Mouse (Mus musculus): ENCODE results near the gene Iars2.

Gene Iars2

DNA sequence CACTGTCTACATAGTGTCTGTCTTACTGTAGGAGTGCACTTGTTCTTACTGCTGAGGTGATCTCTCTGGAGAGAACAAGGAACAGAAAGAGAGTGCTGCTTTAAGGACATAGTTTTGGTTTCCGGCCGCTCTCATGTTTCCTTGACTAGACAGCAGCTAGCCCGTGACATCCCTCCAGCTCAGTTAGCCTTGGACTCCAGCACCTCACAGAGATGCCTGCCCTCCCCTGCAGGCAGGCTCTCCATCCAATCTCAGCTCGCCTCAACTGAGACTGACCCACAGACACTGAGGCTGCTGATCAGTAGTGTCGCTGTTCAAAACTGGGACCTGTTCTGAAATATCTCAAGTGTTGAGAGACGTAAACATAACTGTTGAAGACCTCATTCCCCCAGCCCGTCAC is 53.2 kb downstream of the Iars2 start:
- no peak for DNase-seq

DNA sequence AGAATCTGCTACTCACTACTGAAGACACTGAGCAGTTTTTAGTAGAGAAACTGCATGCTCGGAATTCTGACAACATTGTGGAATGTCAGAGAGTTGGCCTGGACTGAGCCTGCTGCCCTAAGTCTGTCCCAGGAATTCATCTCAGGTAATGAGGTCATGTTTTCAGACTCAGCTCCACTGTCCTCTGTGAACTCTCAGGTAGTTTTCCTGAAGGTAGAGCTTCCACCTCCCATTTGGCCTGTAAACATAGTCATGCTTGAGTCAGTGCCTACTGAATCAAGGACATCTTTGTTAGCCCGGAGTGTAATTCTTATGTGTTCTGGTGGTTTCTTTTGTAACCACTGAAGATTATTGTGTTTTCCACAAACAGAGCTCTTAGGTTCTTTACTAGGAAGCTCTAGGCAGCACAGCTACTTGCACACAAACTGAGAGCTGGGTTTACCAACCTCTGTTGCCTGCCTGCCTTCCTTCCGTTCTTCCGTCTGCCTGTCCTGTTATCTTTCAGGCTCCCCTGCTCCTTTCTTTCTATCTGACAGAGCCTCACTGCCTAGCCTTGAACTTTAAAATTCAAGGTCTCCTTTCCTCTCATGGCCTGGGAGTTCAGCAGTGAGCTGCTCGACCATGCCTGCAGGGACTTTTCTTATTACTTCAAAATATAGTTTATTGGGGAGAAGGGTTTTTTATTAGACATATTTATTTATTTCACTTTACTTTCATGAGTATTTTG is 54.2 kb downstream of the Iars2 start:
- DNase-seq, result no peak

DNA sequence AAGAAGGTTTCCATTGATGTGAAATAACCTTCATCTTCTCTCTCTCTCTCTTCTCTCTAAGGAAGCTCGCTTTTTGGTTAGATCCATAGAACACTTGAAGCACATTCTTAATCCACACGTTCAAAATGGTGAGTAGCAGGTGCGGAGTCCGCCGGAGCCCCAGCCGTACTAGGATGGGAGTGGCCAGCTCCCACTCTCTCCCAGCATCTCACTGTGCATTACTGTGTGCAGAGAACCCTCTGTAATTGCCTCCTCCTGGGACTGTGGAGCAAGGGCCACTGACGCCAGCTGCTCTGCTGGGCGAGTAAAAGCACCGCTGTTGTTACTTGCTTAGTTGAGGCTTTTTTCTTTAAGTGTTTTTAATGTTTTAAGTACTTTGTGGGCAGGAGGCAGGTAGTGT is 57.8 kb downstream of the Iars2 start:
- no peak for DNase-seq

DNA sequence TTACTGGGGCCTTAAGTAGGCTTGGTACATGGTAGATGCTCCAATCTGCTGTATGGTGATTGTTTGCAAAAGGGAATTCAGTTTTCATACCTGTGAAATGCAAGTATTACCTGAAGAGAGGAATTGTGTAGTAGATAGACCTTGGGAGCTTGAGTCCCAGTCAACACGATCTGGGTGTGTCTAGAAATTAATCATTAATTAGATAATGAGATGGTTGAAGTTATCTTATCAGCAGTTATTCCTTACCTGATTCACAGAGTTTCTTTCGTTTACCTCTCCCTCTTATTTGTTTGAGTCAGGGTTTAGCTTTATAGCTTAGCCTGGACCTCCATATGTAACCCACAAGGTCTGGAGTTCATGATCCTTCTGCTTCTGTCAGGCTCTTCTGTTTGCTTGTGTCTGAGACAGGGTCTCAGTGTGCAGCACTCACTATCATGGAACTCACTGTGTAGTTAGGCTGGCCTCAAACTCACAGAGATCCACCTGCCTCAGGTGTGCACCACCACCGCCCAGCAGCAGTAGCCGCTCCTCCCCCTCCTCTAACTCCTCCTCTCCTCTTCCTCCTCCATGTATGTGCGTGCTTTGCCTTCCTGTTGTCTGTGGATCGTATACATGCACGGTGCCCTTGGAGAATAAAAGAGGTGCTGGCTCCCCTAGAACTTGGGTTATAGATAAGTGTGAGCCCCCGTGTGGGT is 58.6 kb downstream of the Iars2 start:
- no peak for DNase-seq

DNA sequence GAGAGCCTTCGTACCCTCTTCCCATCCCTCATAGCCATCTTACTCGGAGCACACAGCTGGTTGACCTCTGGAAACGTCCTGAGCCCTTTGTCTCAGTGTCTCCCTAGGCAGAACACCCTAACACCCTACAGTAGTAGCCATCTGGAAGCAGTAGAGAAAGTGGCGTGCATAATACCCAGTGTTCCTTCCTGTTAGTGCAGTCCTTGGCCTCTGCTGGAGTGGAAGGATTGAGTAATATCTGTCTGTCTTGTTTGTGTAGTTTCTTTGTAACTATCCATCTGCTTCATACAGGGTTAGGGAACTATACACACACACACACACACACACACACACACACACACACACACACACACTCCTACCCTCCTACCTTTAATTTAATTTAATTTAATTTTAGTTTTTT is 60.5 kb downstream of the Iars2 start:
- DNase-seq, result no peak

DNA sequence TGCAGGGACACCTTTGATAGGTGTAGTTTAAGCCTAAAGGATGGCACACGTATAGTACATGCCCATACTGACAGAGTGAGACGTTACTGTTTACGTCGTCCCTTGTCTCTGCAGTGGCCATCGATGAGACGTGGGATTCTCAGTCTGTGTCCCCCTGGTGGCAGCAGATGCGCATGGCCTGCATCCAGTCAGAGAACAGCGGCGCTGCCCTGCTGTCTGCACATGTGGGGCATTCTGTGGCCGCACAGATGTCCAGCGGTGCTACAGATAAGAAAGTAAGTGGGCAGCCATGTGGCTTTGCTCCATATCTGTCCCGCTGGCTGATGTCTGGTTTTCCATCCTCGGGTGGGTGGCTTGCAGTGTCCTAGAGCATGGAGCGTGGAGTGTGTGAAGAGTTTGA is 66.6 kb downstream of the Iars2 start:
- DNase-seq, result peak; percentile 74

DNA sequence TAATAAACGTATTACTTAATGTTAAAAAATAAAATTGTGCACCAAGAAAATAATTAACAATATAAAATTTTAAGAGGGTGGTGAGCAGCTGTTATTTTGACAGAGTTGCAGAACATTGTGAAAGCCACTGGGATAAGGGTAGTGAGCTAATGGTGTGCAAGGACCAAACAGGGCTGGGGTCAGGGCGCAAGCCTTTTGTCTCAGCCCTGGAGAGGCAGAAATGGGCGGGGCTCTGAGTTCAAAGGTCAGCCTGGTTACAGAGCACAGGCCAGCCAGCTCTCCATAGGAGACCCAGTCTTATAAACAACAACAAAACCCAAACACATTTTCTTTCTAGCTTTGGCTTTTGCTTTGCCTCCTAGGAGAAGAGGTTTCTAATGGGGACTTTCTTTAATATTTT is 72.4 kb downstream of the Iars2 start:
- DNase-seq, result peak; percentile 65

DNA sequence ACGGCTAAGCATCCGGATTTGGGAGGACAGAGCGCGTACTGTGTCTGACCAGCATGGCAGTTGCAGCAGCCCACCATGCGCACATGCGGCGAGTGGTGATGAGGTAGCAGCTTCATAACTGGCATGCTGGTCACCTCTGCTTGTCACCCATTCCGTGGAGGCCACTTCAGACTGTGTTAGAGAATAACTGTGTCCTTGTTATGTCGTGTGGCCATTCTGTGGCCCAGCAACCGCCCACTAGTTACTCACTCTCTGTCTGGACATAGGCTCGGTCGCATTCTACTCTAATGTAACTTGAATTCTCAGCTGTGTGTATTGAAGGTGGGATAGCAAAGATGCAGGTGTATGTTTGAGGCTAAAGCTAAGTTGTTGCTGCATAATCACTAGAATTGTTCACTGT is 73.9 kb downstream of the Iars2 start:
- no peak for DNase-seq

DNA sequence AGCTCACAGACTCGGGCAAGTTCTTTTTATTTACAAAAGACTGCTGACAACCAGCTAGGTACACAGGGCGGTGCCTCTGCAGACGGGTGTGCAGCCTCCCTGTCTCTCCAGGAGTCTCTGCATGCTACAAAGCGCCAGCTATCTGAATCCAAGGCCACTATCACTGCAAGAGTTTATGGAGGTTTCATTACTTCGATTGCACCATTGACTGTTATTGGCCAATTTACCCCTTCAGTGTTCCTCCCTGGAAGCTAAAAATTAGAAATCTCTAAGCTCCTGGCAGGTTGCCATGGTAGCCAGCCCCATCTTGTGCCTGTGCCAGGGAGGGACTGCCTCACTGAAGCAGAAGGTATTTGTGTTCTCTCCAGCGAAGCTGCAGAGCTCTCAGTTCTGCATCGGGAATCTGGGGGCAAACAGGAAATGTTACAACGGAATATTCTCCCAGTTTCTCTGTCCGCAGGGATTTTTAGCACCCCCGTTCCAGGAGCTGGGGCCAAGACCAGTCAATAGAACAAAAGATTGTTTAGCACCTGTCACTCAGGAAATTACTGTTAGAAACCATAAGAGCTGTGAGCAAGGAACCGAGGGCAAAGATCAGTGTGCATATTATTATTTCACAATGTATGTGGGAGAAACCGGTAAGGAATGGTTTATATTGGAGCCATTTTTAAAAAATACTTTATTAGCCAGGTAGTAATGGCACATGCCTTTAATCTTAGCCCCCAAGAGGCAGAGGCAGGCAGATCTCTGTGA is 75.9 kb downstream of the Iars2 start:
- peak; percentile 38 for DNase-seq

DNA sequence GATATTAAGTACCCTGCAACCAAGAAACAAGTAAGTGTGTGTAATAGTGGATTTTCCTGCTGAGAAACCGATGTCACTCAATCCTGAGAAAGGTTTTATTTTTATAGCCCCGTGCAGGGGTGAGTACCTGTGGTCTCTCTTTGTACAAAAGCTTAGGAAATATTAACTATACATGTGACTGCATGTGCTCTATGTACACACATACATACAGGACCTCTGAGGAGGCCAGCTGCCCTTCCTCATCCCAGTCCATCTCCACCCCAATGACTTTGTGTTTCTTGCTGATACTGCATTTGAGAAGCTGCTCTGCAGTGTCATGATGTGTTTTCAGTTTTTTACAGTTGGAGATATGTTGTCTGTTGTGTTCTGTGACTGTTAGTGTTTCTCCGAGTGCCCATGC is 76.8 kb downstream of the Iars2 start:
- DNase-seq, result no peak

DNA sequence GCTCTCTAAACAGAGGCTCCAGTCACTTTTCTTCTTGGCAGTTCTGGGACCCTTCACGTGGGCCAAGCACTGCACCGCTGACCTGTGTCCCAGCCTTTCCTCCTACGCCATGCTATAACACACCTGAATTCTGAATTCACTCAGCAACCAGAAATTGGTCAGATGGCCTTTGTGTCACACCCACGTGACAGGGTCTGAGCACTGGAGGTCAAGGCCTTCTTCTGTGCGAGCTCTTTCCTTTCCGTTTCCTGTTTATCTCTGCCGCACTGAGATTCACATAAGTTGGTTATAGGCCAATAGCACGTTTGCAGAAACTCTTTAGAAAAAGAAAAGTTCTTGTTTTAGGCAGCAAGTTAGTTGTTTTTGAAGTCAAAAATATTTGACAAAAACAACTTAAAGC is 80.5 kb downstream of the Iars2 start:
- DNase-seq, result peak; percentile 41

DNA sequence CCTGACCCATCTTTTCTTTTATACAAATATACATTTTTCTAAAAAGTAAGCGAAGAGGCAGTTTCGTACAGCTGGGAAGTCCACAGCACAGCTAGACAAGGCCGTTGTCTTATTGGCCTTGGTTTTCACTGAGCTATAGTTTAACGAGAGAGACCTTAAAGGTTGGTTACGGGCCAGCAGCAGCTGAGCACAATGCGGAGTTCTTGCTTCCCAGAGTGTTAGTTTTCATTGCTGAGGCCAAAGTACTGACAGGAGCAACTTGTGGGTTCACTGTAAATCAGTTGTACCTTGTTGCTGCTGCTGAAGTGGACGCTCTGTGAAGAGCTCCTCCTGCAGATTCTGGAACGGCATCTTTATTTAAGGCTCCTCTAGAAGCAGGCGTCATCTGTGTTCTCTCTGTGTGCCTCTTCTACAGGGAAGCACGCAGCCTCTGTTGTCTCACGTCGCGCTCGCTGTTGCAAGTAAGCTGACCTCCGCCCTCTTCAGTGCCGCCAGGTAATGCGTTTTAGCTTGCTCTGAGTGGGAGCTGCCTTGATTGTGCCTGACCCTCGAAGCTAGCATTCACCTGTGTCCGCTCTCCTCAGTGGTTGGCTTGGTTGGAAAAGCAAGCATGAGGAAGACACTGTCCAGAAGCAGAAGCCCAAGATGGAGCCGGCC is 81.6 kb downstream of the Iars2 start:
- DNase-seq, result no peak

DNA sequence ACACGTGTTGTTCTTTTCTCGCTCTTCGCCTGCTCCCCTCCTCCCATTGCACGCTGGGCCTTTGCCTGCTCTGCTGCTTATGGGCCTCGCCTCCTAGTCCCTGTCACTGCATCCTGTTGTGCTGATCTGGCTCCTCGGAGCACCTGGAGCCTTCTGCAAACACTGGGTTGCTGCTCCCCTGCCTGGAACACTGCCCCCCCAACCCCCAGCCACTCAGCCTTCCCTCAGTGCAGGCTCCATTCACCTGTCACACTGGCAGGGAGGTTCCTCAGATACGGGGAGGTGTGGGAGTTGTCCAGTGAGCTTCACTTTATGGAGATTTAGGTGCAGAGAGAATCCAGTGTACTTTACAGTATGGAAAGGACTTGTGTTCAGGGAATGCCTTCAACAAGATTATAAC is 83.7 kb downstream of the Iars2 start:
- DNase-seq, result no peak

DNA sequence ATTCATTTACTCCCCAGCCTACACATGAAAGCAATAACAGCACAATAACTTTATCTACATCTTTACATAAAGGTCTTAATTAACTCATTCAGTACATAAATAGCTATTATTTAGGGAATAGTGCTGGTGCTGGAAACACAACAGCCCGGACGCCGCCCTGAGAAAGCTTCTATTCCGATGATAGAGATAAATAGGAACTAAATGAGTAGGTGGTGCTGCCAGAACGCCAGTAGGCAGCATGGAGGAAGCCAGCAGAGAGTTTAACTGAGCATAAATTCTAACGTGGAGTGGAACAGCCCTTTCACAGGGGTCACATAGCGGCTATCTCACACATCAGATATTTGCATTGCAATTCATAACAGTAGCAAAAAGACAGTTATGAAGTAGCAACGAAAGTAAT is 86.2 kb downstream of the Iars2 start:
- DNase-seq, result no peak

DNA sequence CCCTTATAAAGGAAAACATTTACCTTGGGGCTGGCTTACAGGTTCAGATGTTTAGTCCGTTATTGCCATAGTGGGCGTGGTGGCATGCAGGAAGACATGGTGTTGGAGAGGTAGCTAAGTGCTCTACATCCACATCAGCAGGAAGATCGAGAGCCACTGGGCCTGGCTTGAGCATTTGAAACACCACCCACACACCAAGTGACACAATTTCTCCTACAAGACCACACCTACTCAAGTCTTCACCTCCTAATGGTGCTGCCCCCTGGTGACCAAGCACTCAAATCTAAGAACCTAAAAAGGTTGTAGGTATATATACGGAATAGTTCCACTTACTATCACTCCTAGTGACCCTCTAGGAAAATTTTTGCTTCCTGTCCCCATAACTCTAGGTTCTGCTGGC is 92.7 kb downstream of the Iars2 start:
- peak; percentile 33 for DNase-seq

DNA sequence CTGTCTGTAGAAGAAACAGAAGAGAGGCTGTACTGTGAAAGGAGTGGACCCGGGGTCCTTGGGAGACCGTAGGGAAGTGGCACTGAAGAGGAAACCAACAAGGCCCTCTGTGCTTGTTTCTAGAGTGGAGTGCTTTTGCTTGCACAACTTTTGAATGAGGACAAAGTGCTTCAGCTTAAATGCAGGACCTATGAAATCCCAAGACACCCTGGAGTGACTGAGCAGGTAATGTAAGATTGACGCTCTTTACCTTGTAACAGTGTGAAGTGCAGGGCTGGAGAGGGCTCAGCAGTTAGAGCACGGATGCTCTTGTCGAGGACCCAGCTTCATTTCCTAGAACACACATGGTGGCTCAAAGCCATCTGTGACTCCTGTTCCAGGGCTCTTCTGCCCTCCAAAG is 93.4 kb downstream of the Iars2 start:
- DNase-seq, result peak; percentile 36

All from lung, postnatal 10 days (tissue).